Mouse (Mus musculus) brain, embryonic 14.5 days (tissue): ENCODE data around the gene Lpp.

Experiments
- CTCF ChIP-seq: fragments of 200-500 bp; IDR thresholded peaks from 2 replicates; pipeline ENCODE4 v1.5.1; 2012; ENCODE audit warnings: inconsistent platforms, mild to moderate bottlenecking, moderate library complexity, borderline replicate concordance; ENCODE audit not compliant: insufficient read depth, insufficient read length; ENCODE audit errors: extremely low read depth
- POLR2A ChIP-seq: fragments of 200-500 bp; IDR thresholded peaks from 2 replicates; pipeline ENCODE4 v1.6.1; 2012; ENCODE audit warnings: mild to moderate bottlenecking, inconsistent platforms, borderline replicate concordance; ENCODE audit not compliant: poor library complexity, insufficient read depth, insufficient read length, severe bottlenecking; ENCODE audit errors: extremely low read depth

- no peak for TF ChIP-seq POLR2A
- TF ChIP-seq CTCF, result no peak
Measured at GRCm38 (mm10) chr16:24539003-24539402, 145.7 kb downstream of the Lpp start.
